Mouse (Mus musculus) neural tube, embryonic 11.5 days (tissue): ENCODE results near the gene Katnb1. TPM values are rescaled to one million over a fixed set of nuclear protein-coding genes. Genes with fewer than 3 reads are reported as not detected.

Experiments used
- ATAC-seq: fragments of 200-750 bp; cut with Nextera tagmentation; 2 replicates; pipeline ENCODE4 v1.8.0; 2017; ENCODE audit warnings: moderate number of reproducible peaks, mild to moderate bottlenecking, moderate TSS enrichment, moderate library complexity; ENCODE audit not compliant: insufficient read depth, low FRiP score, low TSS enrichment
- DNase-seq: peaks from one replicate; pipeline ENCODE4 v3.0.0-alpha.2; 2015; ENCODE audit warnings: low spot score
- H3K27ac ChIP-seq: fragments of 300-500 bp; sonication (generic); 2 replicates; pipeline ENCODE4 v1.5.1; 2014; ENCODE audit warnings: low read depth, mild to moderate bottlenecking, low read length
- H3K27me3 ChIP-seq: fragments of 300-500 bp; sonication (generic); 2 replicates; pipeline ENCODE4 v1.6.1; 2014; ENCODE audit warnings: mild to moderate bottlenecking, low read length, mixed read lengths; ENCODE audit not compliant: control insufficient read depth, insufficient read depth
- H3K36me3 ChIP-seq: fragments of 300-500 bp; sonication (generic); 2 replicates; pipeline ENCODE4 v1.6.1; 2014; ENCODE audit warnings: mild to moderate bottlenecking, low read length, moderate library complexity, mixed read lengths; ENCODE audit not compliant: control insufficient read depth, insufficient read depth
- H3K4me1 ChIP-seq: fragments of 300-500 bp; sonication (generic); 2 replicates; pipeline ENCODE4 v1.6.1; 2014; ENCODE audit warnings: low read length, mixed read lengths; ENCODE audit not compliant: control insufficient read depth, insufficient read depth
- H3K4me2 ChIP-seq: fragments of 300-500 bp; sonication (generic); 2 replicates; pipeline ENCODE4 v1.6.1; 2014; ENCODE audit warnings: low read depth, mild to moderate bottlenecking, moderate library complexity
- H3K4me3 ChIP-seq: fragments of 300-500 bp; sonication (generic); 2 replicates; pipeline ENCODE4 v1.5.1; 2014; ENCODE audit warnings: low read depth, low read length
- H3K9ac ChIP-seq: fragments of 300-500 bp; sonication (generic); 2 replicates; pipeline ENCODE4 v1.6.1; 2014; ENCODE audit warnings: mild to moderate bottlenecking, low read length
- H3K9me3 ChIP-seq: fragments of 300-500 bp; sonication (generic); 2 replicates; pipeline ENCODE4 v1.6.1; 2016; ENCODE audit warnings: low read length; ENCODE audit not compliant: control insufficient read depth
- WGBS: fragments of 180-500 bp; shearing (Covaris S2); extraction: QIAGEN DNeasy Blood & Tissue Kit; methylation state at CpG from one replicate; pipeline ENCODE4 v1.1.7; 2014; 5-methylcytosine and 5-hydroxymethylcytosine counted together
- polyA plus RNA-seq: library from polyadenylated mRNA; unstranded; fragments of >200 nt; fragmentation: Nextera tagmentation; extraction: Ambion mirVana; gene quantifications from 2 replicates; pipeline ENCODE4 v1.2.1, GENCODE M21; 2014

Katnb1 gene
- polyA plus RNA-seq, 1 experiment from 2014 or later: 32.5 TPM

GRCm38 (mm10) chr8:95130966-95131537, 50.1 kb downstream of the Katnb1 start:
- Histone ChIP-seq H3K9ac (no peak overlapping the region), H3K27me3 (no peaks in the 10 kb centered on the region), H3K36me3 (no peaks in the 10 kb centered on the region), H3K4me1 (0 out of 2 replicates have a peak, but pooled peaks cover 2% of the 10 kb centered on the region), H3K27ac (no peak overlapping the region), H3K4me2 (no peak overlapping the region), H3K4me3 (no peak overlapping the region), H3K9me3 (no peaks in the 10 kb centered on the region)
- DNase-seq: no peak
- 62% methylated on average over 15 of the region's 15 CpGs for WGBS
- ATAC-seq: no peak

DNA sequence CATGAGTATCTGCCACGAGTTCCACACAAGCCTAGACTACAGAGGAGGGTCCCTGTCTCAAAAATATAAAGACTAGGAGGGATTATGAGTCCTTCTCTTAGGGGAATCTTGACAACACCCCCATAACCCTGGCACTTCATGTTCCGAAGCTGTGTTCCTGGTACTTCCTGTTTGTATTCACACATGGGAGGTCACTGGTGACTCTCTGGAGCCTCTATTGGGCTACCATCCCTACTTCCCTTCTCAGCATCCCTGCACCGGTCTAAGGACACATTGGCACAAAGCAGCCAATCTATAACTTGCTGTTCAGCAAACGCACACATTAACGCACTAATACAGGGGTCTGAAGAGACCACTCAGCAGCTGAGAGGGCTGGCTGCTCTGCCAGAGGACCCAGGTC, 51.0 kb downstream of the Katnb1 start:
- 82% methylated on average over 5 of the region's 5 CpGs for WGBS
- peaks cover 3% of the 10 kb centered on the region for H3K27me3 ChIP-seq
- no peak overlapping the region for H3K4me3 ChIP-seq
- H3K4me2 ChIP-seq: no peak overlapping the region
- H3K27ac ChIP-seq: no peak overlapping the region
- H3K4me1 ChIP-seq: 0 out of 2 replicates have a peak, but pooled peaks cover 2% of the 10 kb centered on the region
- no peaks in the 10 kb centered on the region for H3K9me3 ChIP-seq
- no peak overlapping the region for H3K9ac ChIP-seq
- H3K36me3 ChIP-seq: no peaks in the 10 kb centered on the region
- DNase-seq (no peak), ATAC-seq (no peak)

GRCm38 (mm10) chr8:95134186-95134585, 53.2 kb downstream of the Katnb1 start:
- Histone ChIP-seq H3K9ac (no peak overlapping the region), H3K4me3 (no peak overlapping the region), H3K27ac (no peak overlapping the region), H3K36me3 (no peaks in the 10 kb centered on the region), H3K4me2 (no peak overlapping the region), H3K27me3 (peaks cover 18% of the 10 kb centered on the region), H3K4me1 (no peaks in the 10 kb centered on the region), H3K9me3 (no peaks in the 10 kb centered on the region)
- no peak for ATAC-seq
- 82% methylated on average over 2 of the region's 2 CpGs for WGBS
- DNase-seq: no peak

GRCm38 (mm10) chr8:95135242-95135641, 54.3 kb downstream of the Katnb1 start:
- ATAC-seq (0 out of 2 replicates have a peak, but pooled peaks have one; percentile 41), DNase-seq (no peak)
- H3K27ac ChIP-seq: no peak overlapping the region
- H3K9me3 ChIP-seq: no peaks in the 10 kb centered on the region
- H3K9ac ChIP-seq: no peak overlapping the region
- no peak overlapping the region for H3K4me3 ChIP-seq
- 52% methylated on average over 3 of the region's 3 CpGs for WGBS
- H3K4me1 ChIP-seq: no peaks in the 10 kb centered on the region
- peaks cover 18% of the 10 kb centered on the region for H3K27me3 ChIP-seq
- no peak overlapping the region for H3K4me2 ChIP-seq
- H3K36me3 ChIP-seq: no peaks in the 10 kb centered on the region

- ATAC-seq: no peak
- Histone ChIP-seq H3K36me3 (no peaks in the 10 kb centered on the region), H3K4me1 (no peaks in the 10 kb centered on the region), H3K9me3 (no peaks in the 10 kb centered on the region), H3K27ac (no peak overlapping the region), H3K9ac (no peak overlapping the region), H3K4me2 (no peak overlapping the region), H3K27me3 (peaks cover 18% of the 10 kb centered on the region), H3K4me3 (no peak overlapping the region)
- DNase-seq: no peak
- 84% methylated on average over 3 of the region's 3 CpGs for WGBS
These were observed 55.2 kb downstream of the Katnb1 start for GRCm38 (mm10) chr8:95136218-95136617.

DNA sequence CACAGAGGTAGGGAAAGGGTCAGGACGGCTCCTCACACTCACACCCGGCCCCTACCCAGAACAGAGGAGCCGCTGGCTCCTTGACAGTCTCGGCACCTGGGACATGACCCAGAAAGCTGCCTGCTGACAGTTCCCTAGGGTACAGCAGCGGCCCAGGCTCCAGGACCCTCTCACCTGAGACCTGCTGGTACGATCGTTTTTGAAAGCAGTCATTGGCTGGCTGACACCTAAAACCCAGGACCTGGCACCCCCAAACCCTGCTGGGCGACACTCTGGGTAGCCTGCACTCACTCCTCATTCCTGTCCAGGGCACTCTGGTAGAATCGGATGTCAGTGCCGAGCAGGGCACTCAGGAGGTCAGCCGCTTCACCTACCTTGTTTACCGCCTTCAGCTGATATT, 56.2 kb downstream of the Katnb1 start:
- Histone ChIP-seq H3K4me2 (peak overlapping the region; percentile 45; the same call in 1 of the 2 replicates), H3K27me3 (peaks cover 18% of the 10 kb centered on the region), H3K4me1 (peaks cover 5% of the 10 kb centered on the region; the same call in 1 of the 2 replicates), H3K27ac (no peak overlapping the region), H3K4me3 (no peak overlapping the region), H3K9me3 (no peaks in the 10 kb centered on the region), H3K36me3 (no peaks in the 10 kb centered on the region), H3K9ac (no peak overlapping the region)
- no peak for ATAC-seq
- 14% methylated on average over 12 of the region's 12 CpGs for WGBS
- no peak for DNase-seq

GRCm38 (mm10) chr8:95137641-95138098, 56.7 kb downstream of the Katnb1 start:
- no peak overlapping the region for H3K9ac ChIP-seq
- ATAC-seq (no peak), DNase-seq (no peak)
- peaks cover 7% of the 10 kb centered on the region; the same call in 1 of the 2 replicates for H3K4me1 ChIP-seq
- H3K4me2 ChIP-seq: peak overlapping the region; percentile 45
- 0 out of 2 replicates have a peak overlapping the region, but pooled peaks have one; percentile 3 for H3K4me3 ChIP-seq
- no peaks in the 10 kb centered on the region for H3K36me3 ChIP-seq
- peaks cover 18% of the 10 kb centered on the region for H3K27me3 ChIP-seq
- WGBS: 2% methylated on average over 28 of the region's 28 CpGs
- no peaks in the 10 kb centered on the region for H3K9me3 ChIP-seq
- no peak overlapping the region for H3K27ac ChIP-seq

- Histone ChIP-seq H3K27ac (no peak overlapping the region), H3K9me3 (no peaks in the 10 kb centered on the region), H3K4me2 (no peak overlapping the region), H3K4me3 (no peak overlapping the region), H3K4me1 (peaks cover 11% of the 10 kb centered on the region; the same call in 1 of the 2 replicates), H3K36me3 (no peaks in the 10 kb centered on the region), H3K27me3 (peaks cover 18% of the 10 kb centered on the region), H3K9ac (no peak overlapping the region)
- DNase-seq (no peak), ATAC-seq (no peak)
- WGBS: 27% methylated on average over 6 of the region's 6 CpGs
These were observed 57.5 kb downstream of the Katnb1 start for GRCm38 (mm10) chr8:95138341-95139050.

- Histone ChIP-seq H3K9me3 (no peaks in the 10 kb centered on the region), H3K27ac (no peak overlapping the region), H3K36me3 (no peaks in the 10 kb centered on the region), H3K4me3 (no peak overlapping the region), H3K9ac (no peak overlapping the region), H3K4me1 (peaks cover 11% of the 10 kb centered on the region; the same call in 1 of the 2 replicates), H3K27me3 (peaks cover 18% of the 10 kb centered on the region), H3K4me2 (no peak overlapping the region)
- DNase-seq (no peak), ATAC-seq (no peak)
- WGBS: 62% methylated on average over 1 of the region's 1 CpGs
These were observed 58.0 kb downstream of the Katnb1 start for GRCm38 (mm10) chr8:95139051-95139365.
